Mouse (Mus musculus) neural tube, embryonic 14.5 days (tissue): ENCODE results near the gene Vps52. TPM values are rescaled to one million over a fixed set of nuclear protein-coding genes. Genes with fewer than 3 reads are reported as not detected.
A peak's percentile ranks its signal among the peaks of the same experiment; 100 is the strongest.

Experiments
- ATAC-seq: fragments of 200-750 bp; cut with Nextera tagmentation; 2 replicates; pipeline ENCODE4 v1.8.0; 2017; ENCODE audit warnings: low read depth, mild to moderate bottlenecking, moderate TSS enrichment, moderate library complexity
- H3K27ac ChIP-seq: fragments of 300-500 bp; sonication (generic); 2 replicates; pipeline ENCODE4 v1.5.1; 2014; ENCODE audit warnings: low read depth, mild to moderate bottlenecking, control low read depth, low read length, moderate library complexity, mixed read lengths
- H3K27me3 ChIP-seq: fragments of 300-500 bp; sonication (generic); 2 replicates; pipeline ENCODE4 v1.6.1; 2014; ENCODE audit warnings: low read length; ENCODE audit not compliant: control insufficient read depth, insufficient read depth
- H3K36me3 ChIP-seq: fragments of 300-500 bp; sonication (generic); 2 replicates; pipeline ENCODE4 v1.6.1; 2014; ENCODE audit warnings: low read length, mixed read lengths; ENCODE audit not compliant: control insufficient read depth, insufficient read depth
- H3K4me1 ChIP-seq: fragments of 300-500 bp; sonication (generic); 2 replicates; pipeline ENCODE4 v1.6.1; 2014; ENCODE audit warnings: low read length; ENCODE audit not compliant: control insufficient read depth, insufficient read depth
- H3K4me2 ChIP-seq: fragments of 300-500 bp; sonication (generic); 2 replicates; pipeline ENCODE4 v1.6.1; 2014; ENCODE audit warnings: mild to moderate bottlenecking, low read depth, low read length, control low read depth
- H3K4me3 ChIP-seq: fragments of 300-500 bp; sonication (generic); 2 replicates; pipeline ENCODE4 v1.5.1; 2014; ENCODE audit warnings: low read depth, low read length, control low read depth, mixed read lengths
- H3K9ac ChIP-seq: fragments of 300-500 bp; sonication (generic); replicated peaks from 2 replicates; pipeline ENCODE4 v1.6.1; 2014; ENCODE audit warnings: low read depth, mild to moderate bottlenecking, control low read depth, low read length, mixed read lengths
- H3K9me3 ChIP-seq: fragments of 300-500 bp; sonication (generic); 2 replicates; pipeline ENCODE4 v1.6.1; 2016; ENCODE audit warnings: low read length; ENCODE audit not compliant: control insufficient read depth
- WGBS: fragments of 180-500 bp; shearing (Covaris S2); extraction: QIAGEN DNeasy Blood & Tissue Kit; methylation state at CpG from one replicate; pipeline ENCODE4 v1.1.7; 2014; 5-methylcytosine and 5-hydroxymethylcytosine counted together
- polyA plus RNA-seq: library from polyadenylated mRNA; unstranded; fragments of >200 nt; fragmentation: Nextera tagmentation; extraction: Ambion mirVana; gene quantifications from 2 replicates; pipeline ENCODE4 v1.2.1, GENCODE M21; 2014

The Vps52 gene
- polyA plus RNA-seq, 1 experiment from 2014 or later, result 57.9 TPM

- H3K4me1 ChIP-seq, result peaks cover 22% of the 10 kb centered on the region
- H3K4me3 ChIP-seq, result peak overlapping the region; percentile 32
- peak overlapping the region; percentile 54 for H3K9ac ChIP-seq
- peak overlapping the region; percentile 64 for H3K4me2 ChIP-seq
- H3K27ac ChIP-seq, result peak overlapping the region; percentile 52
- no peaks in the 10 kb centered on the region for H3K9me3 ChIP-seq
- no peaks in the 10 kb centered on the region for H3K27me3 ChIP-seq
- under 1% methylated on average over 52 of the region's 52 CpGs for WGBS
- no peak for ATAC-seq
- H3K36me3 ChIP-seq, result no peaks in the 10 kb centered on the region
These were observed 36.0 kb upstream of the Vps52 start for GRCm38 (mm10) chr17:33919351-33920281.

GRCm38 (mm10) chr17:33920282-33921097 lies 35.1 kb upstream of the Vps52 start:
- Histone ChIP-seq H3K4me2 (peak overlapping the region; percentile 64), H3K4me1 (peaks cover 22% of the 10 kb centered on the region), H3K27ac (peak overlapping the region; percentile 52), H3K4me3 (peak overlapping the region; percentile 32), H3K9me3 (no peaks in the 10 kb centered on the region), H3K27me3 (no peaks in the 10 kb centered on the region), H3K9ac (peak overlapping the region; percentile 54), H3K36me3 (no peaks in the 10 kb centered on the region)
- under 1% methylated on average over 36 of the region's 36 CpGs for WGBS
- ATAC-seq, result 0 out of 2 replicates have a peak, but pooled peaks have one; percentile 7

GRCm38 (mm10) chr17:33921361-33921760 lies 34.3 kb upstream of the Vps52 start:
- H3K4me1 ChIP-seq, result peaks cover 22% of the 10 kb centered on the region
- WGBS, result 92% methylated on average over 7 of the region's 7 CpGs

GRCm38 (mm10) chr17:33924577-33925283 lies 30.9 kb upstream of the Vps52 start:
- Histone ChIP-seq H3K9me3 (no peaks in the 10 kb centered on the region), H3K36me3 (0 out of 2 replicates have a peak, but pooled peaks cover 3% of the 10 kb centered on the region), H3K9ac (no peak overlapping the region), H3K4me3 (no peak overlapping the region), H3K4me2 (no peak overlapping the region), H3K4me1 (peaks cover 11% of the 10 kb centered on the region; the same call in 1 of the 2 replicates), H3K27me3 (no peaks in the 10 kb centered on the region), H3K27ac (no peak overlapping the region)
- no peak for ATAC-seq
- WGBS, result 82% methylated on average over 10 of the region's 10 CpGs

More at GRCm38 (mm10) chr17:33921361-33921760, 34.3 kb upstream of the Vps52 start:
- H3K27me3 ChIP-seq, result no peaks in the 10 kb centered on the region
- no peaks in the 10 kb centered on the region for H3K9me3 ChIP-seq
- H3K9ac ChIP-seq, result no peak overlapping the region
- H3K36me3 ChIP-seq, result 0 out of 2 replicates have a peak, but pooled peaks cover 3% of the 10 kb centered on the region
- no peak for ATAC-seq
- H3K27ac ChIP-seq, result no peak overlapping the region
- peak overlapping the region; percentile 4; the same call in 1 of the 2 replicates for H3K4me2 ChIP-seq
- H3K4me3 ChIP-seq, result no peak overlapping the region

GRCm38 (mm10) chr17:33925406-33926116 lies 30.1 kb upstream of the Vps52 start:
- no peak for ATAC-seq
- Histone ChIP-seq H3K9me3 (no peaks in the 10 kb centered on the region), H3K27ac (no peak overlapping the region), H3K4me3 (no peak overlapping the region), H3K36me3 (0 out of 2 replicates have a peak, but pooled peaks cover 3% of the 10 kb centered on the region), H3K4me2 (no peak overlapping the region), H3K9ac (no peak overlapping the region), H3K27me3 (no peaks in the 10 kb centered on the region), H3K4me1 (peaks cover 5% of the 10 kb centered on the region; the same call in 1 of the 2 replicates)
- WGBS, result 81% methylated on average over 21 of the region's 21 CpGs

GRCm38 (mm10) chr17:33926207-33926932 lies 29.2 kb upstream of the Vps52 start:
- peaks cover 9% of the 10 kb centered on the region for H3K4me1 ChIP-seq
- no peak overlapping the region for H3K9ac ChIP-seq
- no peak overlapping the region for H3K27ac ChIP-seq
- H3K9me3 ChIP-seq, result no peaks in the 10 kb centered on the region
- ATAC-seq, result no peak
- 83% methylated on average over 17 of the region's 17 CpGs for WGBS
- no peak overlapping the region for H3K4me3 ChIP-seq
- H3K27me3 ChIP-seq, result no peaks in the 10 kb centered on the region
- 0 out of 2 replicates have a peak overlapping the region, but pooled peaks have one; percentile 6 for H3K4me2 ChIP-seq
- 0 out of 2 replicates have a peak, but pooled peaks cover 3% of the 10 kb centered on the region for H3K36me3 ChIP-seq

- Histone ChIP-seq H3K4me3 (peak overlapping the region; percentile 65), H3K4me1 (peaks cover 9% of the 10 kb centered on the region), H3K36me3 (peaks cover 8% of the 10 kb centered on the region; the same call in 1 of the 2 replicates), H3K27me3 (no peaks in the 10 kb centered on the region), H3K4me2 (peak overlapping the region; percentile 79), H3K27ac (no peak overlapping the region), H3K9ac (peak overlapping the region; percentile 72), H3K9me3 (no peaks in the 10 kb centered on the region)
- 69% methylated on average over 21 of the region's 21 CpGs for WGBS
- no peak for ATAC-seq
These were observed 27.2 kb upstream of the Vps52 start for GRCm38 (mm10) chr17:33928251-33928947.
